Mouse (Mus musculus) layer of hippocampus, postnatal 10 days (tissue): ENCODE data around the gene Ube2n. TPM values are rescaled to one million over a fixed set of nuclear protein-coding genes. Genes with fewer than 3 reads are reported as not detected.
A peak's percentile ranks its signal among the peaks of the same experiment; 100 is the strongest.

Experiments
- DNase-seq, 2 experiments: peaks; one replicate each; pipeline ENCODE4 v3.0.0; 2021; ENCODE audit warnings: low spot score in 2 of 2
- long read RNA-seq: library from polyadenylated mRNA; stranded (forward); transcript quantifications from one replicate; pipeline ENCODE4 v2.0.0, GENCODE M21; 2023
- total RNA-seq, 2 experiments: library from RNA; stranded (reverse); gene quantifications; 2 replicates each; pipeline ENCODE4 v1.2.3; 2021

Ube2n gene
- 100 to 1,000 TPM; 188 to 223 TPM for total RNA-seq
- long read RNA-seq, transcript Ube2n-201 (4 exons, 3,867 nt): major isoform, 203 of 222 reads
- long read RNA-seq, partial matches to known transcripts: 11 of 222 reads
- long read RNA-seq, other reads (novel, unspliced or antisense): 8 of 222 reads

GRCm38 (mm10) chr10:95514656-95515292 is at the start of gene Ube2n:
Gene Ube2n, plus strand, starts transcription at chr10:95515145.
- peak; percentile 96 to 98 for DNase-seq

- no peak for DNase-seq
Measured at GRCm38 (mm10) chr10:95465485-95465896, 49.5 kb upstream of the Ube2n start.

GRCm38 (mm10) chr10:95468894-95469293 is 46.1 kb upstream of the Ube2n start:
- no peak for DNase-seq

- no peak for DNase-seq
Measured at GRCm38 (mm10) chr10:95471186-95471585, 43.8 kb upstream of the Ube2n start.

- DNase-seq: no peak
Measured at GRCm38 (mm10) chr10:95471889-95472547, 42.9 kb upstream of the Ube2n start.

- DNase-seq: peak; percentile 89 to 92
Measured at GRCm38 (mm10) chr10:95475923-95476322, 39.0 kb upstream of the Ube2n start.

- no peak for DNase-seq
Measured at GRCm38 (mm10) chr10:95477516-95477915, 37.4 kb upstream of the Ube2n start.

GRCm38 (mm10) chr10:95489653-95490052 is 25.3 kb upstream of the Ube2n start:
- peak in 1 of 2 experiments; percentile 44 for DNase-seq

GRCm38 (mm10) chr10:95494268-95494667 is 20.7 kb upstream of the Ube2n start:
- DNase-seq: no peak

- no peak for DNase-seq
Measured at GRCm38 (mm10) chr10:95501033-95501432, 13.9 kb upstream of the Ube2n start.

GRCm38 (mm10) chr10:95501463-95502081 is 13.4 kb upstream of the Ube2n start, which contains the start of gene Mrpl42:
Gene Mrpl42, minus strand, starts transcription at chr10:95501940.
- peak; percentile 75 to 83 for DNase-seq

GRCm38 (mm10) chr10:95503443-95504235 is 11.3 kb upstream of the Ube2n start:
- DNase-seq: no peak

- DNase-seq: no peak
Measured at GRCm38 (mm10) chr10:95504341-95504740, 10.6 kb upstream of the Ube2n start.

- DNase-seq: no peak
Measured at GRCm38 (mm10) chr10:95508126-95508525, 6.8 kb upstream of the Ube2n start.

GRCm38 (mm10) chr10:95508793-95509192 is 6.2 kb upstream of the Ube2n start:
- no peak for DNase-seq

GRCm38 (mm10) chr10:95509263-95509662 is 5.7 kb upstream of the Ube2n start:
- no peak for DNase-seq

GRCm38 (mm10) chr10:95512635-95513034 is 2.3 kb upstream of the Ube2n start:
- DNase-seq: no peak

GRCm38 (mm10) chr10:95513768-95514556 is 983 bp upstream of the Ube2n start:
- DNase-seq: peak; percentile 21 to 40

- no peak for DNase-seq
Measured at GRCm38 (mm10) chr10:95515293-95515931, 467 bp downstream of the Ube2n start.

GRCm38 (mm10) chr10:95517656-95518055 is 2.7 kb downstream of the Ube2n start:
- DNase-seq: no peak
